Mouse (Mus musculus) heart, embryonic 12.5 days (tissue): ENCODE measurements around the gene Fopnl. TPM values are rescaled to one million over a fixed set of nuclear protein-coding genes. Genes with fewer than 3 reads are reported as not detected.

Source experiments
- ATAC-seq: fragments of 200-750 bp; cut with Nextera tagmentation; 2 replicates; pipeline ENCODE4 v1.8.0; 2017; ENCODE audit warnings: moderate TSS enrichment, moderate library complexity; ENCODE audit not compliant: insufficient number of reproducible peaks, low FRiP score
- H3K27ac ChIP-seq: fragments of 300-500 bp; sonication (generic); 2 replicates; pipeline ENCODE4 v1.5.1; 2016; ENCODE audit warnings: mild to moderate bottlenecking, moderate library complexity; ENCODE audit not compliant: poor library complexity, severe bottlenecking
- H3K27me3 ChIP-seq: fragments of 300-500 bp; sonication (generic); replicated peaks from 2 replicates; pipeline ENCODE4 v1.6.1; 2016; ENCODE audit warnings: mild to moderate bottlenecking, moderate library complexity
- H3K36me3 ChIP-seq: fragments of 300-500 bp; sonication (generic); 2 replicates; pipeline ENCODE4 v1.6.1; 2016; ENCODE audit warnings: mild to moderate bottlenecking, moderate library complexity
- H3K4me1 ChIP-seq: fragments of 300-500 bp; sonication (generic); replicated peaks from 2 replicates; pipeline ENCODE4 v1.6.1; 2016; ENCODE audit warnings: mild to moderate bottlenecking
- H3K4me2 ChIP-seq: fragments of 300-500 bp; sonication (generic); 2 replicates; pipeline ENCODE4 v1.6.1; 2016; ENCODE audit warnings: mild to moderate bottlenecking, moderate library complexity
- H3K4me3 ChIP-seq: fragments of 300-500 bp; sonication (generic); 2 replicates; pipeline ENCODE4 v1.5.1; 2016; ENCODE audit warnings: mild to moderate bottlenecking
- H3K9ac ChIP-seq: fragments of 300-500 bp; sonication (generic); 2 replicates; pipeline ENCODE4 v1.6.1; 2016; ENCODE audit warnings: mild to moderate bottlenecking, moderate library complexity
- H3K9me3 ChIP-seq: fragments of 300-500 bp; sonication (generic); replicated peaks from 2 replicates; pipeline ENCODE4 v1.6.1; 2016; ENCODE audit warnings: mild to moderate bottlenecking, moderate library complexity
- WGBS: fragments of 180-500 bp; shearing (Covaris S2); methylation state at CpG from one replicate; pipeline ENCODE4 v1.1.7; 2016; 5-methylcytosine and 5-hydroxymethylcytosine counted together
- polyA plus RNA-seq: library from polyadenylated mRNA; unstranded; fragments of >200 nt; fragmentation: Nextera tagmentation; extraction: Ambion mirVana; gene quantifications from 2 replicates; pipeline ENCODE4 v1.2.1, GENCODE M21; 2016

The Fopnl gene
- polyA plus RNA-seq, 1 experiment from 2014 or later: 96.3 TPM

DNA sequence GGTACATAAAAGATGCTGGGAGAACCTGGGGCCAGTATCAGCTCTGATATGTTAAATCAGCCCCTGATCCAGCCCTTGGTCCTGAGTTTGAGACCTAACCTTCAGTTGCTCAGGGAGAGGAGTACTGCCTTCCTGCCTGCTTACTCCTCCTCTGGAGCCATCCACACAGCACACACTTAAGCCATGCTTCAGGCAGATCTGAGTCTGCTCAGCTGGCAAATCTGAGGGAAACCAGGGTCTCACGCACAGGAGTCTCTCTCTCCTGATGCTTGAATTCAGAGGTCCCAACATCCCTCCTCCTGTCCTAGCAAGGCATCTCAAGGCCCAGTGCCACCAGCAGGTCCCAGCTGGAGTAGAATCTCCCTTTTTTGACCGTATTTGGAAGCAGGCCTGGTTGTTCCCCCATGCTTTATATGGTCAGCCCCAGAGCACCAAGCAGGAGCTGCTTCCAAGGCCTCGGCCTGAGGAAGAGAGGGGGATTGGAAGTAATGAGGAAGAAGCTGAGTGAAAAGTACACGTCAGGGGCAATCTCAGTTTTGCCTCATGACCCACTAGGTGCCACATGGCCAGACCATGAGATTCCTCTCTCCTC, 44.7 kb downstream of the Fopnl start:
- peaks cover 97% of the 10 kb centered on the region for H3K27me3 ChIP-seq
- no peak overlapping the region for H3K4me2 ChIP-seq
- H3K4me1 ChIP-seq: no peaks in the 10 kb centered on the region
- no peaks in the 10 kb centered on the region for H3K9me3 ChIP-seq
- no peak overlapping the region for H3K4me3 ChIP-seq
- no peaks in the 10 kb centered on the region for H3K36me3 ChIP-seq
- ATAC-seq: no peak
- 50% methylated on average over 4 of the region's 4 CpGs for WGBS
- no peak overlapping the region for H3K27ac ChIP-seq
- H3K9ac ChIP-seq: no peak overlapping the region

DNA sequence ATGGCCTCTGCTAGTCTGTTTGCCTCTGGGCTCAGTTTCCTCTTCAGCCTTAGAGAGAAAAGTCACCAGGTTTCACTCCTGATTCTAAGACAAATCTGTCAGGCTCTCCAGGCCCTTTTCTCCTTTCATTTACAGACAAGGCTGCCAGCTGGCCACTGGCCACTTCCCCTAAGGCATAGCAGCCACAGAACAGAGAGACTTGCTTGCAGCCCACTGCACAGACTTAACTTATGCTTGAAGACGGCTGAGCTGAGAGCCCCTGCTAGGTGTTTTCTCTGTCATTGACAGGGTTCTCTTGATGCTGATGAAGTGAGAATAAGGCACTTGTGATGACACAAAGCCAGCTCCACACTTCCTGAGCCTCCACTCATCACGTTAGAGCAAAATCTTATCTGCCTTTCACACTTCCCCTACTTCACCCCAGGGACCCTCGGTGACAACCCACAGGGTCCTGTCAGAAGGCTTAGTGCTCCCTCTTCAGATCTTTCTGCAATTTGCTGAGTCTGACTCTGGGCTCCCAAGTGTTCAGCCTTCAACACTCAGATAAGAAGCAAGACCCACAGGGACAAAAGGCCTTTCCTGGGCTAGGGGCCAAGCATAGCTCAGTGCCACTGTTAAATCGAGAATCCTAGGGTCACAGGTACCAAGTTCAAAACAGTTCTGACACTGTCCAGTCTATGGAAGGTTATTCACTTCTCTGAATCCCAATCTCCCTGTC, 51.8 kb downstream of the Fopnl start:
- peaks cover 11% of the 10 kb centered on the region for H3K4me1 ChIP-seq
- no peak overlapping the region for H3K4me3 ChIP-seq
- peaks cover 89% of the 10 kb centered on the region for H3K27me3 ChIP-seq
- H3K27ac ChIP-seq: no peak overlapping the region
- H3K36me3 ChIP-seq: no peaks in the 10 kb centered on the region
- 2% methylated on average over 4 of the region's 4 CpGs for WGBS
- H3K4me2 ChIP-seq: no peak overlapping the region
- no peak overlapping the region for H3K9ac ChIP-seq
- ATAC-seq: peak; percentile 60
- H3K9me3 ChIP-seq: no peaks in the 10 kb centered on the region

DNA sequence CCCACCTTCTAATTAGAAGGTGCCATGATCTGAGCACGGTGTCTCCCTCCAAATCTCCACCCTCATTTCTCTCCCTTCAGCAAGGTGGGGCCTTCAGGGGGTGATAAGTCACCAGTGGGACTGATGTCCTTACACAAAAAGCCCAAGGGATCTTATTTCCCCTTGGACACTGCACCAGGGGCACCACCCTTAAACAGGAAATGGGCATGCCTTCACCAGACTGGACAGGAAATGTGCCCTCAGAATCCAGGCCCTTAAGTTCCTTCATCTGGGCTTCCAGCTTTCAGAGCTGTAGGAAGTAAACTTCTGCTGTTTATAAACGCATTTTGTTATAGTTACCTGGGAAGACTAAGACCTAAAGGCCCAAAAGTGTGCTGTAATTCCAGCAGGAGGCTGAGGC, 52.7 kb downstream of the Fopnl start:
- no peak overlapping the region for H3K27ac ChIP-seq
- ATAC-seq: no peak
- H3K9me3 ChIP-seq: no peaks in the 10 kb centered on the region
- H3K9ac ChIP-seq: no peak overlapping the region
- 71% methylated on average over 2 of the region's 2 CpGs for WGBS
- peaks cover 11% of the 10 kb centered on the region for H3K4me1 ChIP-seq
- H3K4me2 ChIP-seq: no peak overlapping the region
- peaks cover 86% of the 10 kb centered on the region for H3K27me3 ChIP-seq
- no peak overlapping the region for H3K4me3 ChIP-seq
- no peaks in the 10 kb centered on the region for H3K36me3 ChIP-seq

DNA sequence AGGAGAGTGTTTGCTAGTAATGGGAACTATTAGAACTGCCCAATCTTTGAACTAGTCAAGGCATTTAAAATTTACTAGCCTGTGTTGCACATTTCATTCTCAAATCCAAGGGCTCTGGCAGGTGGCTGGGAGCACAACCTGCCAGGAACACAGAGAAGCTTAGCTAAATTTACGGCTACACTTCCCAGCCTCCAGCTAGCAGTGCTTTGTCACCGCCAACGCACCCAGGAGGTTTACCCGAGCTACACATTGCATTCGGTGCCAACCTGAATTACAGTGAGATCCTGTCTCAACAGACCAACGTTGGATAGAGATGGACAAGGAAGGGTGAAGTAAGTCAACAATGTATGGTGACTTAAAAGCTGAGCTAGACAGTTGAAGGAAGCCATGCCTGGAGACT, 54.0 kb downstream of the Fopnl start:
- peaks cover 11% of the 10 kb centered on the region for H3K4me1 ChIP-seq
- no peak overlapping the region for H3K27ac ChIP-seq
- peaks cover 87% of the 10 kb centered on the region for H3K27me3 ChIP-seq
- no peak overlapping the region for H3K4me3 ChIP-seq
- 83% methylated on average over 6 of the region's 6 CpGs for WGBS
- no peak overlapping the region for H3K4me2 ChIP-seq
- no peak for ATAC-seq
- no peaks in the 10 kb centered on the region for H3K36me3 ChIP-seq
- H3K9ac ChIP-seq: no peak overlapping the region
- H3K9me3 ChIP-seq: no peaks in the 10 kb centered on the region

DNA sequence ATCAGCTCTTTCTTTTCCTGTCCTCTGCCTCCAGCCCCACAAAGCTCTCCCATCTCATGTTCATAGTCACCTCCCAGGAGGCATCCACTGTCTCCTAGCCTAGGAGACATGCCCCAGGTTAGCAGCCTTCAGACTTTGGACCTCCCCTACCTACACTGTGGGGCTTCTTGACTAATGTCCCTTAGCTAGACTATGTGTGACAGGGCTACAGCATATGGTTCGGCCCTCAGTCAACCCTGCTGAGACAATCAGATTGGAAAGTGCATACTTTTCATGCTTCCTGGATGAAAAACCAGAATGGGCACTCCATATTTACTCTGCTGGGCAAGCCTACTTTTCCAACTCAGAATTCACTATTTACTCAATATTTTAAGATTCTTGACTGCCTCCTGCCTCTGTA, 54.8 kb downstream of the Fopnl start:
- 73% methylated on average over 1 of the region's 1 CpGs for WGBS
- Histone ChIP-seq H3K9me3 (no peaks in the 10 kb centered on the region), H3K27me3 (peaks cover 84% of the 10 kb centered on the region), H3K9ac (no peak overlapping the region), H3K4me1 (peaks cover 11% of the 10 kb centered on the region), H3K36me3 (no peaks in the 10 kb centered on the region), H3K27ac (no peak overlapping the region), H3K4me3 (no peak overlapping the region), H3K4me2 (no peak overlapping the region)
- ATAC-seq: no peak

DNA sequence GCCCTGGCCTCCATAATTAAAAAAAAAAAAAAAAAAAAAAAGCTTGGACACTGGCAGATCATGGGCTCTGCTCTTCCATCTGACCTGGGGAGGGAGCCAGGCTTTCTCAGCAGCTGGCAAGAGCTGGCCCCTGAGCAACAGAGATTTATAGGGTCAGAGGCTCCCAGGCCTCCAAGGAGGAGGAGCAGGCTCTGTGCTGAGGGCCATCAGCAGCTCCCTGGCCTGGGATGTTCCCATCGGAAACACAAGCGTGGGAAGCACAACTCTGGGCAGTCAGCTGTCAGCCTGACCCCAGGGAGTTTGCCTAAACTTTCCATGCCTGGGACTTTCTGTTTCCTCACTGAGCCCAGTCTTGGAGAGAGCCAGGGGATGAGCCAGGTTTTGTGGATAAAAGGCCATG, 58.3 kb downstream of the Fopnl start:
- no peaks in the 10 kb centered on the region for H3K9me3 ChIP-seq
- H3K27ac ChIP-seq: no peak overlapping the region
- peaks cover 94% of the 10 kb centered on the region for H3K27me3 ChIP-seq
- no peak overlapping the region for H3K4me2 ChIP-seq
- WGBS: 25% methylated on average over 2 of the region's 2 CpGs
- no peak for ATAC-seq
- no peak overlapping the region for H3K4me3 ChIP-seq
- H3K9ac ChIP-seq: no peak overlapping the region
- no peaks in the 10 kb centered on the region; the same call in 1 of the 2 replicates for H3K4me1 ChIP-seq
- H3K36me3 ChIP-seq: no peaks in the 10 kb centered on the region

DNA sequence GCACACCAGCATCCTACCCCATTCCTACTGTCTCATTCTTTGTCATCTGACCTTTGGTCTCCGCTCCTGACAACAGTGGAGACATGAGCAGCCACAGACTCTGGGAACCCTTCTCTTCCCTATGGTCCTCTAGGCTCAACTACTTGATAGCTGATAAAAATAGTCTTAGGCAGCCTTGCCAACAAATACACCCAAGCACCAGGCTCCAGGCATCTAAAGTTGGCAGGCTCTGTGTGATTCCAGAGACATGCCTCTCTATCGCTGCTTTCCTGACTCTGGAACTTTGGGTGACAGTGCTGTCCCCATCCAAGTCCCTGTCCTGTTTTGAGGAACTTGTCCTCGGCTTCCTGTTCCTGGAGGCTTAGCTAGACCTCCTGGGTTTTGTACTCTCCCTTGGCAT, 63.6 kb downstream of the Fopnl start:
- 66% methylated on average over 3 of the region's 3 CpGs for WGBS
- no peak for ATAC-seq

DNA sequence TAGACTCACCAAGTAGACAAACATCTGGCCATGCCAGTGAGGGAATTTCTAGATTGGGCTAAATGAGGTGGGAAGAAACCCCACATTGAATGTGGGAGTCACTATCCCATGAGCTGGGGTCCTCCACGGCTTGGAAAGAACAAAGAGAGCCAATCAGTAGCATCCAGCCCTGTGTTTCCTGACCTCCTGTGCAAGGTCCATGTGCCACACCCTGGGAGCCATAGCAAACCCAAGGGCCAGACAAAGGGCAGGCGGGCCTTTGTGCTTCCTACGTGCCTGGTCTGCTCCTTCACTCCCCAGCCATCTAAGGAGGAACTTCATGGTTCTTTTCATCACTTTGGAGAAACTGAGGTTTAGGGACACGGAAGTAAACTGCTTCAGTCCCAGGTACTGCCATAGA, 64.3 kb downstream of the Fopnl start:
- Histone ChIP-seq H3K9me3 (no peaks in the 10 kb centered on the region), H3K27me3 (peaks cover 100% of the 10 kb centered on the region)

More for the DNA sequence above, 63.6 kb downstream of the Fopnl start:
- Histone ChIP-seq H3K27ac (no peak overlapping the region), H3K4me1 (no peaks in the 10 kb centered on the region), H3K4me3 (no peak overlapping the region), H3K9me3 (no peaks in the 10 kb centered on the region), H3K36me3 (no peaks in the 10 kb centered on the region), H3K4me2 (no peak overlapping the region), H3K9ac (no peak overlapping the region), H3K27me3 (peaks cover 96% of the 10 kb centered on the region)

DNA sequence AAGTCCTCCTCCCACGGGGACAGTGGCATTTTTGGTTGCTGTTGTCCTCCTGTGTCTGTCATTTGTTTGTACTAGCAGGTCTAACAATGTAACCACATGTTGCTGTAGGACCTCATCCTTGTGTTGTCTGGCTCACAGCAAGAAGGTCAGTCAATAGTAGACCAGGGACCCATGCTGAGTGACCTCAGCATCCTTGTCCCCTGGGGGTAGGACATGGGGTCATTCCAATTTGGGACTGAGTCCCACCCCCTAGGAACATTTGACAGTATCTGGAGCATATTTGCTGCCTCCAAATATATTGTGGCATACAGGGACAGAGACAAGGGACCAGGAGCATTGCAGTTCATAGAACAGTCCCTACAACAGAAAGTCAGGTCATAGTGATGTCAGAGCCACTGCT, 67.3 kb downstream of the Fopnl start:
- no peaks in the 10 kb centered on the region for H3K4me1 ChIP-seq
- H3K36me3 ChIP-seq: no peaks in the 10 kb centered on the region
- 68% methylated on average over 1 of the region's 1 CpGs for WGBS

More for the DNA sequence above, 64.3 kb downstream of the Fopnl start:
- H3K36me3 ChIP-seq: no peaks in the 10 kb centered on the region
- ATAC-seq: no peak
- no peaks in the 10 kb centered on the region for H3K4me1 ChIP-seq
- no peak overlapping the region for H3K4me2 ChIP-seq
- H3K9ac ChIP-seq: no peak overlapping the region
- no peak overlapping the region for H3K27ac ChIP-seq
- WGBS: 76% methylated on average over 4 of the region's 4 CpGs
- no peak overlapping the region for H3K4me3 ChIP-seq

More for the DNA sequence above, 67.3 kb downstream of the Fopnl start:
- H3K27ac ChIP-seq: no peak overlapping the region
- no peak overlapping the region for H3K4me2 ChIP-seq
- ATAC-seq: no peak
- no peak overlapping the region for H3K4me3 ChIP-seq
- peaks cover 97% of the 10 kb centered on the region for H3K27me3 ChIP-seq
- no peak overlapping the region for H3K9ac ChIP-seq
- no peaks in the 10 kb centered on the region for H3K9me3 ChIP-seq

Other genes starting within 250 kb of the Fopnl start
- 77.5 and 80.1 TPM in 2 replicates for gene Nde1, start 154.1 kb downstream of the Fopnl start, polyA plus RNA-seq
- 9.2 and 9.4 TPM in 2 replicates for gene Marf1, start 154.1 kb downstream of the Fopnl start, polyA plus RNA-seq
- gene Myh11, start 26.0 kb downstream of the Fopnl start, polyA plus RNA-seq: 0.74 and 1.8 TPM in 2 replicates
- 3.1 and 3.4 TPM in 2 replicates for gene Abcc1, start 44.2 kb upstream of the Fopnl start, polyA plus RNA-seq
- not detected in 2 replicates for gene A630010A05Rik, start 244.9 kb upstream of the Fopnl start, polyA plus RNA-seq